Mouse (Mus musculus): ENCODE measurements around the gene Twnk.

DNA sequence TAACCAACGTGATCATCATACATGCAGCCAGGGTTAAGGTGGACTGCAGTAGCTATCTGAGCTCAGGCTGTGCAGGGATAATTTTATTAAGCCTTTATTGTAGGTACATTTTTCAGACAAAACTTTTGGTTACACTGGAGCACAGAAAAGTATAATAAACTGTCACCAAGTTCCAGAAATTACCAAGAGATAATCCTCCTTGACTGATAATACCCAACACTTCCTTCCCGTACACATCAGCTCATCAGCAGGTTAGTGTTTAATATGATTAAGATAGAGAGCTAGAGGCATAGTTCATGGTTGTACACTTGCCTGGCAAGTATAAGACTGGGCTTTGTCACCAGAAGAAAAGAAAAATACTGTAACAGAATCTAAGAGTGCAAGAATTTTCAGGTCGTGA lies 37.1 kb upstream of the Twnk start:
- TF ChIP-seq POLR2A (IDR thresholded peaks at IDR 0.05; ENCODE audit: low read depth, low read length) (no peak), CTCF (conservative IDR thresholded peaks at IDR 0.05; ENCODE audit: insufficient read depth, insufficient read length, low read depth, low read length) (no peak)
